Mouse (Mus musculus): ENCODE results near the gene Ldah.

Gene Ldah

GRCm38 (mm10) chr12:8320084-8320713, 112.3 kb downstream of the Ldah start:
- peak; percentile 86 for DNase-seq

- no peak for DNase-seq
These were observed 113.6 kb downstream of the Ldah start for GRCm38 (mm10) chr12:8321506-8321905.

- no peak for DNase-seq
These were observed 116.2 kb downstream of the Ldah start for GRCm38 (mm10) chr12:8324086-8324485.

- DNase-seq, result no peak
These were observed 117.5 kb downstream of the Ldah start for GRCm38 (mm10) chr12:8325245-8325942.

- DNase-seq, result no peak
These were observed 118.1 kb downstream of the Ldah start for GRCm38 (mm10) chr12:8325943-8326522.

GRCm38 (mm10) chr12:8326825-8327674, 119.1 kb downstream of the Ldah start:
- DNase-seq, result peak; percentile 99

GRCm38 (mm10) chr12:8327675-8328053, 119.8 kb downstream of the Ldah start:
- no peak for DNase-seq

- no peak for DNase-seq
These were observed 121.3 kb downstream of the Ldah start for GRCm38 (mm10) chr12:8329236-8329635.

- no peak for DNase-seq
These were observed 123.7 kb downstream of the Ldah start for GRCm38 (mm10) chr12:8331489-8332173.

GRCm38 (mm10) chr12:8332174-8332542, 124.3 kb downstream of the Ldah start:
- no peak for DNase-seq

GRCm38 (mm10) chr12:8333617-8334016, 125.7 kb downstream of the Ldah start:
- no peak for DNase-seq

GRCm38 (mm10) chr12:8334261-8334660, 126.4 kb downstream of the Ldah start:
- no peak for DNase-seq
